In genomic region chr11:48833078-48833730, GRCm38 (mm10) we compare ENCODE assay signal across 8 mouse cellular contexts. TPM values are rescaled to one million over a fixed set of nuclear protein-coding genes. Genes with fewer than 3 reads are reported as not detected.
A peak's percentile ranks its signal among the peaks of the same experiment; 100 is the strongest.
DNase-seq lines count a peak whose midpoint lies in the region; ATAC-seq lines count a peak whose summit lies in the region.

No protein-coding gene starts in this region.

- H3K27ac ChIP-seq in neural tube, embryonic 11.5 days (ENCODE audit: low read depth, low read length): no peak overlapping the region
- no peak overlapping the region for H3K27ac ChIP-seq in forebrain, embryonic 13.5 days
- peak overlapping the region; percentile 11 for H3K27ac ChIP-seq in liver, embryonic 11.5 days (ENCODE audit: low read depth, low read length)
- H3K27ac ChIP-seq in stomach, embryonic 16.5 days (ENCODE audit: low read length): no peak overlapping the region

- DNase-seq in neural tube, embryonic 11.5 days (ENCODE audit: low spot score): no peak
- DNase-seq in neural tube, embryonic 10.5 days (ENCODE audit: extremely low spot score, low spot score): no peak
- DNase-seq in liver, embryonic 11.5 days (ENCODE audit: low spot score): no peak
- DNase-seq in urinary bladder, postnatal 10 days (ENCODE audit: low spot score): no peak
- DNase-seq in embryo, embryonic 9.5 days (ENCODE audit: extremely low spot score): no peak
- DNase-seq in gastrocnemius, postnatal 36 days: no peak

- H3K4me3 ChIP-seq in neural tube, embryonic 11.5 days (ENCODE audit: low read depth, low read length): peak overlapping the region; percentile 40; the same call in 1 of the 2 replicates
- peak overlapping the region; percentile 57 for H3K4me3 ChIP-seq in forebrain, embryonic 13.5 days
- peak overlapping the region; percentile 69 for H3K4me3 ChIP-seq in liver, embryonic 11.5 days (ENCODE audit: low read depth, low read length)
- H3K4me3 ChIP-seq in stomach, embryonic 16.5 days (replicated peaks; ENCODE audit: low read length): peak overlapping the region; percentile 58

- no peak for ATAC-seq in neural tube, embryonic 11.5 days (ENCODE audit: insufficient read depth, low FRiP score, low TSS enrichment)
- no peak for ATAC-seq in forebrain, embryonic 13.5 days
- ATAC-seq in liver, embryonic 11.5 days (replicated peaks; ENCODE audit: low FRiP score): peak; percentile 63
- ATAC-seq in stomach, embryonic 16.5 days (ENCODE audit: insufficient read depth, low FRiP score): no peak

- 0 out of 2 replicates have a peak, but pooled peaks cover 3% of the 10 kb centered on the region for H3K4me1 ChIP-seq in neural tube, embryonic 11.5 days (ENCODE audit: control insufficient read depth, insufficient read depth, low read length)
- H3K4me1 ChIP-seq in forebrain, embryonic 13.5 days: peaks cover 7% of the 10 kb centered on the region
- peaks cover 6% of the 10 kb centered on the region for H3K4me1 ChIP-seq in liver, embryonic 11.5 days (replicated peaks; ENCODE audit: control insufficient read depth, insufficient read depth, low read length)
- H3K4me1 ChIP-seq in stomach, embryonic 16.5 days (ENCODE audit: control insufficient read depth, insufficient read depth, low read length): 0 out of 2 replicates have a peak, but pooled peaks cover 3% of the 10 kb centered on the region

- H3K36me3 ChIP-seq in neural tube, embryonic 11.5 days (ENCODE audit: control insufficient read depth, insufficient read depth, low read length): no peaks in the 10 kb centered on the region
- no peaks in the 10 kb centered on the region for H3K36me3 ChIP-seq in forebrain, embryonic 13.5 days (ENCODE audit: poor library complexity, severe bottlenecking)
- H3K36me3 ChIP-seq in liver, embryonic 11.5 days (ENCODE audit: control insufficient read depth, insufficient read depth, low read length): no peaks in the 10 kb centered on the region
- H3K36me3 ChIP-seq in stomach, embryonic 16.5 days (ENCODE audit: control insufficient read depth, insufficient read depth, low read length): no peaks in the 10 kb centered on the region

- 47% methylated on average over 8 of the region's 9 CpGs for WGBS in neural tube, embryonic 11.5 days
- 44% methylated on average over 8 of the region's 9 CpGs for WGBS in forebrain, embryonic 13.5 days
- WGBS in liver, embryonic 11.5 days: 27% methylated on average over 9 of the region's 9 CpGs
- 36% methylated on average over 9 of the region's 9 CpGs for WGBS in stomach, embryonic 16.5 days

- H3K9ac ChIP-seq in neural tube, embryonic 11.5 days (ENCODE audit: low read length): no peak overlapping the region
- no peak overlapping the region for H3K9ac ChIP-seq in forebrain, embryonic 13.5 days
- no peak overlapping the region for H3K9ac ChIP-seq in liver, embryonic 11.5 days (ENCODE audit: low read depth, low read length)
- no peak overlapping the region for H3K9ac ChIP-seq in stomach, embryonic 16.5 days (ENCODE audit: low read length)

- H3K27me3 ChIP-seq in neural tube, embryonic 11.5 days (ENCODE audit: control insufficient read depth, insufficient read depth, low read length): peaks cover 5% of the 10 kb centered on the region; the same call in 1 of the 2 replicates
- 0 out of 2 replicates have a peak, but pooled peaks cover 14% of the 10 kb centered on the region for H3K27me3 ChIP-seq in forebrain, embryonic 13.5 days
- peaks cover 6% of the 10 kb centered on the region; the same call in 1 of the 2 replicates for H3K27me3 ChIP-seq in liver, embryonic 11.5 days (replicated peaks; ENCODE audit: control insufficient read depth, insufficient read depth, low read length)
- no peaks in the 10 kb centered on the region for H3K27me3 ChIP-seq in stomach, embryonic 16.5 days (ENCODE audit: control insufficient read depth, insufficient read depth, low read length)

- intact Hi-C loops in gastrocnemius, postnatal 36 days (cut with DNase I): loop anchor here (1.0 kb wide), 1 partner anchor 23 kb away; no protein-coding TSS in a partner anchor

- H3K4me2 ChIP-seq in neural tube, embryonic 11.5 days (ENCODE audit: low read depth): peak overlapping the region; percentile 35
- H3K4me2 ChIP-seq in forebrain, embryonic 13.5 days: peak overlapping the region; percentile 64
- H3K4me2 ChIP-seq in liver, embryonic 11.5 days: peak overlapping the region; percentile 73
- peak overlapping the region; percentile 53 for H3K4me2 ChIP-seq in stomach, embryonic 16.5 days (ENCODE audit: low read depth, low read length)

- no peaks in the 10 kb centered on the region for H3K9me3 ChIP-seq in neural tube, embryonic 11.5 days (ENCODE audit: control insufficient read depth, low read length)
- H3K9me3 ChIP-seq in forebrain, embryonic 13.5 days (replicated peaks): no peaks in the 10 kb centered on the region
- H3K9me3 ChIP-seq in liver, embryonic 11.5 days (ENCODE audit: control insufficient read depth, low read length): no peaks in the 10 kb centered on the region; the same call in 1 of the 2 replicates
- H3K9me3 ChIP-seq in stomach, embryonic 16.5 days (replicated peaks; ENCODE audit: control insufficient read depth, low read length): no peaks in the 10 kb centered on the region

RNA-seq across cellular contexts. Expression of gene Gm12184, which starts 6.7 kb away (rescaled TPM):
- 10.9 and 18.2 TPM in 2 replicates for polyA plus RNA-seq in neural tube, embryonic 11.5 days (2014; fragmentation: Nextera tagmentation; extraction: Ambion mirVana)
- 4.2 and 5.2 TPM in 2 replicates for polyA plus RNA-seq in forebrain, embryonic 13.5 days (2015; fragmentation: Nextera tagmentation; extraction: Ambion mirVana)
- 6.2 and 7.6 TPM in 2 replicates for polyA plus RNA-seq in liver, embryonic 11.5 days (2014; fragmentation: Nextera tagmentation; extraction: Ambion mirVana)
- polyA plus RNA-seq in stomach, embryonic 16.5 days (2015; fragmentation: Nextera tagmentation; extraction: Ambion mirVana): 0.98 and 1.5 TPM in 2 replicates
- total RNA-seq in gastrocnemius, postnatal 36 days (2021): under 1 TPM; 0.61 to 0.91 TPM

RNA-seq across cellular contexts. Expression of gene Trim7, which starts 7.3 kb away (rescaled TPM):
- 0.51 and 0.97 TPM in 2 replicates for polyA plus RNA-seq in neural tube, embryonic 11.5 days (2014; fragmentation: Nextera tagmentation; extraction: Ambion mirVana)
- polyA plus RNA-seq in forebrain, embryonic 13.5 days (2015; fragmentation: Nextera tagmentation; extraction: Ambion mirVana): 0.71 and 0.80 TPM in 2 replicates
- 0.18 and 0.38 TPM in 2 replicates for polyA plus RNA-seq in liver, embryonic 11.5 days (2014; fragmentation: Nextera tagmentation; extraction: Ambion mirVana)
- polyA plus RNA-seq in stomach, embryonic 16.5 days (2015; fragmentation: Nextera tagmentation; extraction: Ambion mirVana): 1.7 and 2.6 TPM in 2 replicates
- 10 to 100 TPM; 48.2 to 49.7 TPM for total RNA-seq in gastrocnemius, postnatal 36 days (2021)

RNA-seq across cellular contexts. Expression of gene Trim41, which starts 16.1 kb away (rescaled TPM):
- 3.6 and 4.2 TPM in 2 replicates for polyA plus RNA-seq in neural tube, embryonic 11.5 days (2014; fragmentation: Nextera tagmentation; extraction: Ambion mirVana)
- polyA plus RNA-seq in forebrain, embryonic 13.5 days (2015; fragmentation: Nextera tagmentation; extraction: Ambion mirVana): 6.0 and 7.4 TPM in 2 replicates
- polyA plus RNA-seq in liver, embryonic 11.5 days (2014; fragmentation: Nextera tagmentation; extraction: Ambion mirVana): 3.5 and 4.5 TPM in 2 replicates
- polyA plus RNA-seq in stomach, embryonic 16.5 days (2015; fragmentation: Nextera tagmentation; extraction: Ambion mirVana): 4.6 and 5.7 TPM in 2 replicates
- total RNA-seq in gastrocnemius, postnatal 36 days (2021): 10 to 100 TPM; 17.2 to 22.6 TPM

RNA-seq across cellular contexts. Expression of gene Rack1, which starts 33.1 kb away (rescaled TPM):
- 652 and 656 TPM in 2 replicates for polyA plus RNA-seq in neural tube, embryonic 11.5 days (2014; fragmentation: Nextera tagmentation; extraction: Ambion mirVana)
- polyA plus RNA-seq in forebrain, embryonic 13.5 days (2015; fragmentation: Nextera tagmentation; extraction: Ambion mirVana): 585 and 587 TPM in 2 replicates
- 1,154 and 1,248 TPM in 2 replicates for polyA plus RNA-seq in liver, embryonic 11.5 days (2014; fragmentation: Nextera tagmentation; extraction: Ambion mirVana)
- 634 and 687 TPM in 2 replicates for polyA plus RNA-seq in stomach, embryonic 16.5 days (2015; fragmentation: Nextera tagmentation; extraction: Ambion mirVana)
- 100 to 1,000 TPM; 299 to 361 TPM for total RNA-seq in gastrocnemius, postnatal 36 days (2021)

RNA-seq across cellular contexts. Expression of gene Irgm1, which starts 38.3 kb away (rescaled TPM):
- polyA plus RNA-seq in neural tube, embryonic 11.5 days (2014; fragmentation: Nextera tagmentation; extraction: Ambion mirVana): 1.8 and 2.8 TPM in 2 replicates
- 1.6 and 1.9 TPM in 2 replicates for polyA plus RNA-seq in forebrain, embryonic 13.5 days (2015; fragmentation: Nextera tagmentation; extraction: Ambion mirVana)
- polyA plus RNA-seq in liver, embryonic 11.5 days (2014; fragmentation: Nextera tagmentation; extraction: Ambion mirVana): 15.2 and 17.2 TPM in 2 replicates
- 13.1 and 13.3 TPM in 2 replicates for polyA plus RNA-seq in stomach, embryonic 16.5 days (2015; fragmentation: Nextera tagmentation; extraction: Ambion mirVana)
- total RNA-seq in gastrocnemius, postnatal 36 days (2021): 10 to 100 TPM in 1 of 2 experiments, 1 to 10 TPM in 1; 8.7 to 11.3 TPM
